Mouse (Mus musculus) liver, embryonic 13.5 days (tissue): ENCODE data around the gene Ralgps2. TPM values are rescaled to one million over a fixed set of nuclear protein-coding genes. Genes with fewer than 3 reads are reported as not detected.

Experiments used
- ATAC-seq: fragments of 200-750 bp; cut with Nextera tagmentation; 2 replicates; pipeline ENCODE4 v1.8.0; 2017; ENCODE audit warnings: low read depth, mild to moderate bottlenecking, moderate number of reproducible peaks, moderate library complexity
- DNase-seq: peaks from one replicate; pipeline ENCODE4 v3.0.0; 2022
- H3K27ac ChIP-seq: fragments of 300-500 bp; sonication (generic); 2 replicates; pipeline ENCODE4 v1.5.1; 2015; ENCODE audit warnings: moderate library complexity, mild to moderate bottlenecking, inconsistent platforms
- H3K27me3 ChIP-seq: fragments of 300-500 bp; sonication (generic); 2 replicates; pipeline ENCODE4 v1.6.1; 2015; ENCODE audit warnings: mild to moderate bottlenecking, inconsistent platforms
- H3K36me3 ChIP-seq: fragments of 300-500 bp; sonication (generic); 2 replicates; pipeline ENCODE4 v1.6.1; 2015; ENCODE audit warnings: mild to moderate bottlenecking, inconsistent platforms
- H3K4me1 ChIP-seq: fragments of 300-500 bp; sonication (generic); replicated peaks from 2 replicates; pipeline ENCODE4 v1.6.1; 2015; ENCODE audit warnings: inconsistent platforms
- H3K4me2 ChIP-seq: fragments of 300-500 bp; sonication (generic); 2 replicates; pipeline ENCODE4 v1.6.1; 2015; ENCODE audit warnings: inconsistent platforms, mild to moderate bottlenecking, moderate library complexity
- H3K4me3 ChIP-seq: fragments of 300-500 bp; sonication (generic); replicated peaks from 2 replicates; pipeline ENCODE4 v1.5.1; 2015; ENCODE audit warnings: mild to moderate bottlenecking, inconsistent platforms
- H3K9ac ChIP-seq: fragments of 300-500 bp; sonication (generic); 2 replicates; pipeline ENCODE4 v1.6.1; 2015; ENCODE audit warnings: mild to moderate bottlenecking, inconsistent platforms
- H3K9me3 ChIP-seq: fragments of 300-500 bp; sonication (generic); replicated peaks from 2 replicates; pipeline ENCODE4 v1.6.1; 2016; ENCODE audit warnings: inconsistent platforms
- WGBS: fragments of 180-500 bp; shearing (Covaris S2); methylation state at CpG from one replicate; pipeline ENCODE4 v1.1.7; 2015; ENCODE audit not compliant: insufficient replicate concordance; 5-methylcytosine and 5-hydroxymethylcytosine counted together
- polyA plus RNA-seq: library from polyadenylated mRNA; unstranded; fragments of >200 nt; fragmentation: Nextera tagmentation; extraction: Ambion mirVana; gene quantifications from 2 replicates; pipeline ENCODE4 v1.2.1, GENCODE M21; 2015

Ralgps2 gene
- polyA plus RNA-seq, result 21.0 TPM in 2 replicates

GRCm38 (mm10) chr1:156939251-156940141, at the start of gene Ralgps2:
TSS of gene Ralgps2 (minus strand) at chr1:156939626.
- Histone ChIP-seq H3K27ac (peak within 1 kb of the TSS; percentile 85), H3K4me1 (peaks cover 38% of the 10 kb centered on the region), H3K36me3 (no peaks in the 10 kb centered on the region), H3K4me2 (peak within 1 kb of the TSS; percentile 99), H3K9ac (peak within 1 kb of the TSS; percentile 90), H3K27me3 (peaks cover 15% of the 10 kb centered on the region; the same call in 1 of the 2 replicates), H3K9me3 (no peaks in the 10 kb centered on the region), H3K4me3 (peak within 1 kb of the TSS; percentile 90)
- peak; percentile 84 for ATAC-seq
- peak; percentile 52 for DNase-seq
- under 1% methylated on average over 89 of the region's 124 CpGs for WGBS

GRCm38 (mm10) chr1:156987576-156987975, 48.1 kb upstream of the Ralgps2 start:
- Histone ChIP-seq H3K27me3 (no peaks in the 10 kb centered on the region), H3K9me3 (no peaks in the 10 kb centered on the region), H3K27ac (peak overlapping the region; percentile 84), H3K4me3 (no peak overlapping the region), H3K4me1 (peaks cover 86% of the 10 kb centered on the region), H3K36me3 (no peaks in the 10 kb centered on the region), H3K4me2 (peak overlapping the region; percentile 29), H3K9ac (peak overlapping the region; percentile 12; the same call in 1 of the 2 replicates)
- peak; percentile 80 for ATAC-seq
- no peak for DNase-seq
- WGBS, result 15% methylated on average over 3 of the region's 3 CpGs

- Histone ChIP-seq H3K9me3 (no peaks in the 10 kb centered on the region), H3K36me3 (no peaks in the 10 kb centered on the region), H3K4me2 (peak overlapping the region; percentile 54), H3K4me3 (0 out of 2 replicates have a peak overlapping the region, but pooled peaks have one; percentile 3), H3K4me1 (peaks cover 87% of the 10 kb centered on the region), H3K27me3 (no peaks in the 10 kb centered on the region), H3K27ac (peak overlapping the region; percentile 90), H3K9ac (peak overlapping the region; percentile 59)
- WGBS, result 8% methylated on average over 6 of the region's 6 CpGs
- DNase-seq, result no peak
- ATAC-seq, result peak; percentile 74
Measured at GRCm38 (mm10) chr1:156986641-156987345, 47.4 kb upstream of the Ralgps2 start.

DNA sequence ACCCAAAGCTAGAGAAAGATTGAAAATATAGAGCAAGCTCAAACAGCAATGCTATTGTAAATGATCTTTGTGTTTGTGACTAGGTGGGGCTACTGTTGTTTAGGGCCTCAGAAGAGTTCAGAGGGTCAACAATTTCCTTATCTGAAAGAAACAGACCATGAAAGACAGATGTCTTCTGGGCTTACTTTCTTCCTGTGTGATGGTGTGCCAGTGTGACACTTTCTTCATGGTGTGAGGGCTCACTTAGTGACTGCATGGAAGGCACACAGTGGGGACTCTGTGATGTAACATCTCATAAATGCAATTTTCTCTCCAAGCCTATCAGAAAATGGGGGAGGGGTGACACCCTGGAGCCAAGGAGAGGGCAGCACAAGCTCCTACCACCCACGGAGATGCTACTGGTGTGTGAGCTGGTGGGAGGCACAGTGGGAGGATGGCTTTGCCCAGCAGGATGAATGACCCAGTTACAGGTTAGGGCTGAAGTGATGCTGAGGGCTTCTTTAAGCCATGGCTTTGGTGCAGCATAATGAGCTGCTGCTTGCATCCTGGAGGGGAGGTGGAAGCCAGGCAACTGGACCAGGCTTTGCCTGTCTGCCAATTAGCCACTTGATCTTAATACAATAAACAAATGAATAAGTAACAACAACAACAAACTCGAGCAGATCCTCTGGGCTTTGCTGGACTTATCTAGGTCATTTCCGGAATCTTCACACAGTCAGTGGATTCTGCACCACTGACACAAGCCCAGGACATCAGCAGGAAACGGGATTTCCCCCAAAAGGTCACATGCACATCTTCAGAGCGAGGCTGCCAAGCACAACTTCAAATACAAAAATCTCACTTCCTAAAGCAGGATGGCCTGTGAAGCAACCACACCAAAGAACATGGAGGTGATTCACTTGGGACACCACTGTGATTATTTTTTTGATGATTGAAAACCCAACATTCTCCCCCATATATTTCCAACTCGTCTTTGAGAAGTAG, 46.5 kb upstream of the Ralgps2 start:
- peak overlapping the region; percentile 54 for H3K4me2 ChIP-seq

DNA sequence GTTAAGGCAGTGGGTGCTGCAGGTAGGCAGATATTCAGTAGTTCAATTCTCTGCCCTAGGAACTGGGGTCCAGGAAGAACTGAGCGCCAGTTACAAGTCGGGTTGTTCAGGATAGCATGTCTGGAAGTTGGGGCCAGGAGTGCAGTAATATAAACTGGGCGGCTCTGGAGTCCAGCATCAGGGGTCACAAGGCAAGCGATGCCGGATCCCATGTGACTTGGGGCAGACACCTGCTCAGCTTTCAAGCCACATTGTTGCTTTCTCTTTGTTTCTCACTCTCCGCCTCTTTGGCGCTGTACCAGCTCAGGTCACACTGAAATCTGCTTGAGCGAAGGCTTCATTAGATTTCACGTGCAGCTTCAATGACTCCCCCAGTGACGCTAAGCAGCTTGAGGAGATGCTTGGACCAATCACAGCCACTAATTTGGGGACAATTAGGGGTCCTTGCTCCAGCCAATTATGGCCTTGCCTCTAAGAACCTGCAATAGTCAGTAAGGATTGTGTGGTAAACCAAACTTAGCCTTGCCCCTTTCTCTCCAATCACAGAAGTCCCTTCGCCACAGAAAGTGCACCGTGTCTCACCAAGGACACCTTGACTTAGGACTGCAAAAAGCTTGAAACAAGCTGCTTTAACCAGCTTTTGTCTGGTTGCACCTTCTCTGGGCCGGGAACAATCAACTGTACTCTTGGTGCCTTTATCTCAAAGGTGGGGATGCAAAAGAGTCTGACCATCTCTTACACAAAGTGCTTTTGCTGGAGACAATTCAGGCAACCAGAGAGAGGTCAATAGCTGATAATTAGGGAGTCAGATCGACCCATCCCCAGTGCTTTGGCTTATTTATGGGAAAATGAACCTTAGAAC, 43.8 kb upstream of the Ralgps2 start:
- no peak for DNase-seq
- Histone ChIP-seq H3K36me3 (no peaks in the 10 kb centered on the region), H3K4me1 (peaks cover 77% of the 10 kb centered on the region), H3K4me2 (no peak overlapping the region), H3K27me3 (no peaks in the 10 kb centered on the region), H3K9me3 (no peaks in the 10 kb centered on the region), H3K27ac (0 out of 2 replicates have a peak overlapping the region, but pooled peaks have one; percentile 1), H3K4me3 (no peak overlapping the region), H3K9ac (no peak overlapping the region)
- no peak for ATAC-seq
- 78% methylated on average over 14 of the region's 14 CpGs for WGBS

More for the DNA sequence above, 46.5 kb upstream of the Ralgps2 start:
- no peaks in the 10 kb centered on the region for H3K36me3 ChIP-seq
- no peaks in the 10 kb centered on the region for H3K9me3 ChIP-seq
- 9% methylated on average over 6 of the region's 6 CpGs for WGBS
- peak overlapping the region; percentile 59 for H3K9ac ChIP-seq
- 0 out of 2 replicates have a peak overlapping the region, but pooled peaks have one; percentile 3 for H3K4me3 ChIP-seq
- H3K27ac ChIP-seq, result peak overlapping the region; percentile 90
- DNase-seq, result peak; percentile 39
- H3K27me3 ChIP-seq, result no peaks in the 10 kb centered on the region
- H3K4me1 ChIP-seq, result peaks cover 83% of the 10 kb centered on the region
- peak; percentile 69 for ATAC-seq

GRCm38 (mm10) chr1:156981975-156982374, 42.5 kb upstream of the Ralgps2 start:
- H3K27ac ChIP-seq, result no peak overlapping the region
- H3K9me3 ChIP-seq, result no peaks in the 10 kb centered on the region
- no peaks in the 10 kb centered on the region for H3K27me3 ChIP-seq
- no peak for ATAC-seq
- no peak for DNase-seq
- 22% methylated on average over 9 of the region's 9 CpGs for WGBS
- H3K4me2 ChIP-seq, result no peak overlapping the region
- H3K9ac ChIP-seq, result no peak overlapping the region
- H3K36me3 ChIP-seq, result no peaks in the 10 kb centered on the region
- H3K4me3 ChIP-seq, result no peak overlapping the region
- peaks cover 66% of the 10 kb centered on the region for H3K4me1 ChIP-seq

- Histone ChIP-seq H3K4me2 (no peak overlapping the region), H3K4me1 (peaks cover 44% of the 10 kb centered on the region), H3K9me3 (no peaks in the 10 kb centered on the region), H3K4me3 (no peak overlapping the region), H3K36me3 (no peaks in the 10 kb centered on the region), H3K27ac (peak overlapping the region; percentile 59; the same call in 1 of the 2 replicates), H3K9ac (no peak overlapping the region), H3K27me3 (no peaks in the 10 kb centered on the region)
- ATAC-seq (no peak), DNase-seq (no peak)
- WGBS, result 64% methylated on average over 4 of the region's 4 CpGs
Measured at GRCm38 (mm10) chr1:156979722-156980121, 40.3 kb upstream of the Ralgps2 start.

- Histone ChIP-seq H3K36me3 (no peaks in the 10 kb centered on the region), H3K9ac (no peak overlapping the region), H3K4me2 (no peak overlapping the region), H3K27me3 (no peaks in the 10 kb centered on the region), H3K4me3 (no peak overlapping the region), H3K27ac (peak overlapping the region; percentile 59), H3K9me3 (no peaks in the 10 kb centered on the region), H3K4me1 (peaks cover 40% of the 10 kb centered on the region)
- DNase-seq (no peak), ATAC-seq (peak; percentile 72)
- 56% methylated on average over 7 of the region's 7 CpGs for WGBS
Measured at GRCm38 (mm10) chr1:156978656-156979055, 39.2 kb upstream of the Ralgps2 start.

GRCm38 (mm10) chr1:156973857-156974256, 34.4 kb upstream of the Ralgps2 start:
- Histone ChIP-seq H3K27ac (no peak overlapping the region), H3K4me2 (no peak overlapping the region), H3K4me1 (peaks cover 30% of the 10 kb centered on the region), H3K36me3 (no peaks in the 10 kb centered on the region), H3K9ac (no peak overlapping the region), H3K4me3 (no peak overlapping the region), H3K9me3 (no peaks in the 10 kb centered on the region), H3K27me3 (no peaks in the 10 kb centered on the region)
- WGBS, result 45% methylated on average over 6 of the region's 6 CpGs
- DNase-seq (no peak), ATAC-seq (no peak)

- ATAC-seq (no peak), DNase-seq (no peak)
- Histone ChIP-seq H3K27ac (no peak overlapping the region), H3K4me3 (no peak overlapping the region), H3K9ac (no peak overlapping the region), H3K4me1 (peaks cover 33% of the 10 kb centered on the region), H3K9me3 (no peaks in the 10 kb centered on the region), H3K27me3 (no peaks in the 10 kb centered on the region), H3K4me2 (no peak overlapping the region), H3K36me3 (no peaks in the 10 kb centered on the region)
- WGBS, result 65% methylated on average over 4 of the region's 4 CpGs
Measured at GRCm38 (mm10) chr1:156972391-156972790, 33.0 kb upstream of the Ralgps2 start.
